Mouse (Mus musculus): Measurements from ENCODE around the gene S100a7a. TPM values are rescaled to one million over a fixed set of nuclear protein-coding genes. Genes with fewer than 3 reads are reported as not detected.

Gene S100a7a
- polyA plus RNA-seq (2012; rRNA removed) (not detected in 2 replicates), polyA plus RNA-seq (2014; fragmentation: Nextera tagmentation; extraction: Ambion mirVana) (not detected in 2 replicates)

GRCm38 (mm10) chr3:90653717-90654116, at the start of gene S100a7a:
S100a7a (plus strand) TSS chr3:90654017.
- no peaks in the 10 kb centered on the region for H3K27me3 ChIP-seq (ENCODE audit: control insufficient read depth, insufficient read depth, low read length)
- H3K4me1 ChIP-seq (replicated peaks; ENCODE audit: control insufficient read depth in 2 of 2, insufficient read depth in 2 of 2, low read length in 1 of 2), result no peaks in the 10 kb centered on the region
- no peak within 1 kb of the TSS for H3K27ac ChIP-seq
- H3K4me2 ChIP-seq (ENCODE audit: low read depth), result no peak within 1 kb of the TSS
- no peak within 1 kb of the TSS for H3K9ac ChIP-seq (replicated peaks)
- H3K9me3 ChIP-seq (ENCODE audit: control insufficient read depth, low read length), result no peaks in the 10 kb centered on the region
- no peak for DNase-seq (ENCODE audit: low read depth in 3 of 3, low spot score in 3 of 3)
- no peak for ATAC-seq (ENCODE audit: insufficient read depth)
- TF ChIP-seq CTCF (IDR thresholded peaks at IDR 0.05; ENCODE audit: low read depth) (no peak), EP300 (IDR thresholded peaks at IDR 0.05; ENCODE audit: low read depth) (no peak)
- H3K36me3 ChIP-seq (replicated peaks; ENCODE audit: control insufficient read depth, insufficient read depth, low read depth), result no peaks in the 10 kb centered on the region
- H3K4me3 ChIP-seq (ENCODE audit: insufficient read depth in 1 of 2, low read depth in 2 of 2, low read length in 2 of 2), result no peak within 1 kb of the TSS

- no peak for DNase-seq (ENCODE audit: low read depth in 3 of 3, low spot score in 3 of 3)
- Histone ChIP-seq H3K4me1 (replicated peaks; ENCODE audit: control insufficient read depth in 2 of 2, insufficient read depth in 2 of 2, low read length in 1 of 2) (peaks cover 0 to 3% of the 10 kb centered on the region in 2 experiments; a peak in 1 of 4 replicates), H3K27me3 (ENCODE audit: control insufficient read depth, insufficient read depth, low read length) (no peaks in the 10 kb centered on the region), H3K36me3 (replicated peaks; ENCODE audit: control insufficient read depth, insufficient read depth, low read depth) (no peaks in the 10 kb centered on the region), H3K4me3 (ENCODE audit: insufficient read depth in 1 of 2, low read depth in 2 of 2, low read length in 2 of 2) (no peak overlapping the region), H3K9ac (replicated peaks) (no peak overlapping the region), H3K9me3 (ENCODE audit: control insufficient read depth, low read length) (no peaks in the 10 kb centered on the region), H3K27ac (no peak overlapping the region), H3K4me2 (ENCODE audit: low read depth) (no peak overlapping the region)
- TF ChIP-seq CTCF (IDR thresholded peaks at IDR 0.05; ENCODE audit: low read depth), result no peak
- TF ChIP-seq EP300 (IDR thresholded peaks at IDR 0.05; ENCODE audit: low read depth), result no peak
- 43% methylated on average over 4 of the region's 4 CpGs for WGBS (ENCODE audit: insufficient replicate concordance)
- no peak for ATAC-seq (ENCODE audit: insufficient read depth)
Measured at GRCm38 (mm10) chr3:90604416-90604815, 49.4 kb upstream of the S100a7a start.

GRCm38 (mm10) chr3:90605049-90605448, 48.8 kb upstream of the S100a7a start:
- H3K27ac ChIP-seq, result no peak overlapping the region
- no peak for DNase-seq (ENCODE audit: low read depth in 3 of 3, low spot score in 3 of 3)
- no peaks in the 10 kb centered on the region for H3K27me3 ChIP-seq (ENCODE audit: control insufficient read depth, insufficient read depth, low read length)
- H3K4me3 ChIP-seq (ENCODE audit: insufficient read depth in 1 of 2, low read depth in 2 of 2, low read length in 2 of 2), result no peak overlapping the region
- TF ChIP-seq CTCF (IDR thresholded peaks at IDR 0.05; ENCODE audit: low read depth) (no peak), EP300 (IDR thresholded peaks at IDR 0.05; ENCODE audit: low read depth) (no peak)
- H3K9me3 ChIP-seq (ENCODE audit: control insufficient read depth, low read length), result no peaks in the 10 kb centered on the region
- H3K36me3 ChIP-seq (replicated peaks; ENCODE audit: control insufficient read depth, insufficient read depth, low read depth), result no peaks in the 10 kb centered on the region
- no peak for ATAC-seq (ENCODE audit: insufficient read depth)
- H3K4me2 ChIP-seq (ENCODE audit: low read depth), result no peak overlapping the region
- H3K4me1 ChIP-seq (replicated peaks; ENCODE audit: control insufficient read depth in 2 of 2, insufficient read depth in 2 of 2, low read length in 1 of 2), result peaks cover 0 to 3% of the 10 kb centered on the region in 2 experiments; a peak in 1 of 4 replicates
- H3K9ac ChIP-seq (replicated peaks), result no peak overlapping the region
- 17% methylated on average over 3 of the region's 3 CpGs for WGBS (ENCODE audit: insufficient replicate concordance)

GRCm38 (mm10) chr3:90605736-90606135, 48.1 kb upstream of the S100a7a start:
- Histone ChIP-seq H3K27me3 (ENCODE audit: control insufficient read depth, insufficient read depth, low read length) (no peaks in the 10 kb centered on the region), H3K4me3 (ENCODE audit: insufficient read depth in 1 of 2, low read depth in 2 of 2, low read length in 2 of 2) (no peak overlapping the region), H3K36me3 (replicated peaks; ENCODE audit: control insufficient read depth, insufficient read depth, low read depth) (no peaks in the 10 kb centered on the region), H3K27ac (no peak overlapping the region), H3K4me1 (replicated peaks; ENCODE audit: control insufficient read depth in 2 of 2, insufficient read depth in 2 of 2, low read length in 1 of 2) (peaks cover 0 to 3% of the 10 kb centered on the region in 2 experiments; a peak in 1 of 4 replicates), H3K9ac (replicated peaks) (no peak overlapping the region), H3K9me3 (ENCODE audit: control insufficient read depth, low read length) (no peaks in the 10 kb centered on the region), H3K4me2 (ENCODE audit: low read depth) (no peak overlapping the region)
- WGBS (ENCODE audit: insufficient replicate concordance), result 51% methylated on average over 2 of the region's 2 CpGs
- DNase-seq (ENCODE audit: low read depth in 3 of 3, low spot score in 3 of 3) (no peak), ATAC-seq (ENCODE audit: insufficient read depth) (no peak)
- TF ChIP-seq EP300 (IDR thresholded peaks at IDR 0.05; ENCODE audit: low read depth) (no peak), CTCF (IDR thresholded peaks at IDR 0.05; ENCODE audit: low read depth) (no peak)

- Histone ChIP-seq H3K4me3 (ENCODE audit: insufficient read depth in 1 of 2, low read depth in 2 of 2, low read length in 2 of 2) (no peak overlapping the region), H3K27ac (no peak overlapping the region), H3K4me1 (replicated peaks; ENCODE audit: control insufficient read depth in 2 of 2, insufficient read depth in 2 of 2, low read length in 1 of 2) (peaks cover 0 to 3% of the 10 kb centered on the region in 2 experiments; a peak in 1 of 4 replicates), H3K36me3 (replicated peaks; ENCODE audit: control insufficient read depth, insufficient read depth, low read depth) (no peaks in the 10 kb centered on the region), H3K4me2 (ENCODE audit: low read depth) (no peak overlapping the region), H3K9ac (replicated peaks) (no peak overlapping the region), H3K9me3 (ENCODE audit: control insufficient read depth, low read length) (no peaks in the 10 kb centered on the region), H3K27me3 (ENCODE audit: control insufficient read depth, insufficient read depth, low read length) (no peaks in the 10 kb centered on the region)
- TF ChIP-seq CTCF (IDR thresholded peaks at IDR 0.05; ENCODE audit: low read depth), result no peak
- TF ChIP-seq EP300 (IDR thresholded peaks at IDR 0.05; ENCODE audit: low read depth), result no peak
- no peak for ATAC-seq (ENCODE audit: insufficient read depth)
- DNase-seq (ENCODE audit: low read depth in 3 of 3, low spot score in 3 of 3), result no peak
- WGBS (ENCODE audit: insufficient replicate concordance), result 81% methylated on average over 6 of the region's 6 CpGs
Measured at GRCm38 (mm10) chr3:90606185-90606584, 47.6 kb upstream of the S100a7a start.
